Mouse (Mus musculus): ENCODE results near the gene Gar1. TPM values are rescaled to one million over a fixed set of nuclear protein-coding genes. Genes with fewer than 3 reads are reported as not detected.

The Gar1 gene
- polyA plus RNA-seq, 2 experiments, result 41.3 to 119 TPM

- DNase-seq (ENCODE audit: low spot score) (no peak), ATAC-seq (ENCODE audit: low FRiP score, low read depth) (no peak)
- WGBS, result 22% methylated on average over 11 of the region's 11 CpGs
- no peak overlapping the region; the same call in 1 of the 2 replicates for H3K4me2 ChIP-seq (replicated peaks; ENCODE audit: low read depth, low read length, severe bottlenecking)
- H3K9me3 ChIP-seq (ENCODE audit: control insufficient read depth, low read length), result no peaks in the 10 kb centered on the region
- H3K36me3 ChIP-seq (ENCODE audit: control insufficient read depth, insufficient read depth, low read length), result no peaks in the 10 kb centered on the region
- no peak overlapping the region for H3K4me3 ChIP-seq (replicated peaks; ENCODE audit: low read length)
- H3K27me3 ChIP-seq (ENCODE audit: control insufficient read depth, insufficient read depth, low read length), result no peaks in the 10 kb centered on the region
- no peak for TF ChIP-seq POLR2A (IDR thresholded peaks at IDR 0.05; ENCODE audit: borderline replicate concordance, extremely low read depth, insufficient read depth, insufficient read length)
- H3K4me1 ChIP-seq (ENCODE audit: control insufficient read depth, insufficient read depth, low read length), result no peaks in the 10 kb centered on the region
- no peak overlapping the region for H3K27ac ChIP-seq (replicated peaks; ENCODE audit: low read depth, low read length)
- H3K9ac ChIP-seq (ENCODE audit: low read depth, low read length, severe bottlenecking), result no peak overlapping the region
Measured at GRCm38 (mm10) chr3:129836051-129836697, 5.0 kb upstream of the Gar1 start.

- TF ChIP-seq POLR2A (IDR thresholded peaks at IDR 0.05; ENCODE audit: borderline replicate concordance, extremely low read depth, insufficient read depth, insufficient read length), result no peak
- no peak within 1 kb of the TSS for H3K4me3 ChIP-seq (replicated peaks; ENCODE audit: low read length)
- H3K36me3 ChIP-seq (ENCODE audit: control insufficient read depth, insufficient read depth, low read length), result no peaks in the 10 kb centered on the region
- no peaks in the 10 kb centered on the region for H3K9me3 ChIP-seq (ENCODE audit: control insufficient read depth, low read length)
- H3K4me2 ChIP-seq (replicated peaks; ENCODE audit: low read depth, low read length, severe bottlenecking), result no peak within 1 kb of the TSS; the same call in 1 of the 2 replicates
- ATAC-seq (ENCODE audit: low FRiP score, low read depth), result no peak
- H3K27ac ChIP-seq (replicated peaks; ENCODE audit: low read depth, low read length), result no peak within 1 kb of the TSS
- H3K9ac ChIP-seq (ENCODE audit: low read depth, low read length, severe bottlenecking), result no peak within 1 kb of the TSS
- DNase-seq (ENCODE audit: low spot score), result no peak
- WGBS, result 76% methylated on average over 6 of the region's 6 CpGs
- no peaks in the 10 kb centered on the region for H3K4me1 ChIP-seq (ENCODE audit: control insufficient read depth, insufficient read depth, low read length)
- no peaks in the 10 kb centered on the region for H3K27me3 ChIP-seq (ENCODE audit: control insufficient read depth, insufficient read depth, low read length)
Measured at GRCm38 (mm10) chr3:129835388-129835934, 4.3 kb upstream of the Gar1 start, which contains the start of gene Cfi. Gene Cfi, plus strand, starts transcription at chr3:129835884.

GRCm38 (mm10) chr3:129830626-129831025 lies 570 bp downstream of the Gar1 start:
- peaks cover 9% of the 10 kb centered on the region; the same call in 1 of the 2 replicates for H3K4me1 ChIP-seq (ENCODE audit: control insufficient read depth, insufficient read depth, low read length)
- peak overlapping the region; percentile 66 for H3K4me2 ChIP-seq (replicated peaks; ENCODE audit: low read depth, low read length, severe bottlenecking)
- peaks cover 17% of the 10 kb centered on the region for H3K36me3 ChIP-seq (ENCODE audit: control insufficient read depth, insufficient read depth, low read length)
- peak overlapping the region; percentile 95 for H3K4me3 ChIP-seq (replicated peaks; ENCODE audit: low read length)
- H3K9ac ChIP-seq (ENCODE audit: low read depth, low read length, severe bottlenecking), result peak overlapping the region; percentile 80
- DNase-seq (ENCODE audit: low spot score), result no peak
- no peaks in the 10 kb centered on the region for H3K9me3 ChIP-seq (ENCODE audit: control insufficient read depth, low read length)
- H3K27me3 ChIP-seq (ENCODE audit: control insufficient read depth, insufficient read depth, low read length), result no peaks in the 10 kb centered on the region
- H3K27ac ChIP-seq (replicated peaks; ENCODE audit: low read depth, low read length), result peak overlapping the region; percentile 91
- under 1% methylated on average over 39 of the region's 45 CpGs for WGBS
- no peak for ATAC-seq (ENCODE audit: low FRiP score, low read depth)
- no peak for TF ChIP-seq POLR2A (IDR thresholded peaks at IDR 0.05; ENCODE audit: borderline replicate concordance, extremely low read depth, insufficient read depth, insufficient read length)

GRCm38 (mm10) chr3:129827691-129828090 lies 3.5 kb downstream of the Gar1 start:
- Histone ChIP-seq H3K4me1 (ENCODE audit: control insufficient read depth, insufficient read depth, low read length) (peaks cover 9% of the 10 kb centered on the region; the same call in 1 of the 2 replicates), H3K9me3 (ENCODE audit: control insufficient read depth, low read length) (no peaks in the 10 kb centered on the region), H3K4me2 (replicated peaks; ENCODE audit: low read depth, low read length, severe bottlenecking) (no peak overlapping the region), H3K9ac (ENCODE audit: low read depth, low read length, severe bottlenecking) (no peak overlapping the region), H3K36me3 (ENCODE audit: control insufficient read depth, insufficient read depth, low read length) (peaks cover 46% of the 10 kb centered on the region), H3K27ac (replicated peaks; ENCODE audit: low read depth, low read length) (no peak overlapping the region), H3K4me3 (replicated peaks; ENCODE audit: low read length) (no peak overlapping the region), H3K27me3 (ENCODE audit: control insufficient read depth, insufficient read depth, low read length) (no peaks in the 10 kb centered on the region)
- TF ChIP-seq POLR2A (IDR thresholded peaks at IDR 0.05; ENCODE audit: borderline replicate concordance, extremely low read depth, insufficient read depth, insufficient read length), result no peak
- ATAC-seq (ENCODE audit: low FRiP score, low read depth) (no peak), DNase-seq (ENCODE audit: low spot score) (no peak)
- WGBS, result 96% methylated on average over 5 of the region's 5 CpGs

GRCm38 (mm10) chr3:129826691-129827090 lies 4.5 kb downstream of the Gar1 start:
- DNase-seq (ENCODE audit: low spot score) (no peak), ATAC-seq (ENCODE audit: low FRiP score, low read depth) (no peak)
- H3K27me3 ChIP-seq (ENCODE audit: control insufficient read depth, insufficient read depth, low read length), result no peaks in the 10 kb centered on the region
- no peak overlapping the region for H3K4me3 ChIP-seq (replicated peaks; ENCODE audit: low read length)
- H3K4me1 ChIP-seq (ENCODE audit: control insufficient read depth, insufficient read depth, low read length), result peaks cover 9% of the 10 kb centered on the region; the same call in 1 of the 2 replicates
- no peak overlapping the region for H3K9ac ChIP-seq (ENCODE audit: low read depth, low read length, severe bottlenecking)
- no peak for TF ChIP-seq POLR2A (IDR thresholded peaks at IDR 0.05; ENCODE audit: borderline replicate concordance, extremely low read depth, insufficient read depth, insufficient read length)
- no peak overlapping the region for H3K27ac ChIP-seq (replicated peaks; ENCODE audit: low read depth, low read length)
- no peak overlapping the region for H3K4me2 ChIP-seq (replicated peaks; ENCODE audit: low read depth, low read length, severe bottlenecking)
- 88% methylated on average over 10 of the region's 10 CpGs for WGBS
- no peaks in the 10 kb centered on the region for H3K9me3 ChIP-seq (ENCODE audit: control insufficient read depth, low read length)
- H3K36me3 ChIP-seq (ENCODE audit: control insufficient read depth, insufficient read depth, low read length), result peaks cover 48% of the 10 kb centered on the region
